Mouse (Mus musculus) brain, adult 10 weeks (tissue): ENCODE results near the gene Oog1. TPM values are rescaled to one million over a fixed set of nuclear protein-coding genes. Genes with fewer than 3 reads are reported as not detected.

Source experiments
- polyA plus RNA-seq: library from polyadenylated mRNA; stranded (reverse); fragments of 350-450 nt; fragmentation: Illumina TruSeq; extraction: RNeasy Lipid Tissue Mini Kit (QIAGEN cat#74804); gene quantifications from one replicate; pipeline ENCODE4 v1.2.3, GENCODE M21; 2015; ENCODE audit warnings: low read depth, low replicate concordance

Oog1 gene
- polyA plus RNA-seq = not detected

GRCm38 (mm10) chr12:87602388-87602787, at the start of gene Oog1:
Gene Oog1, plus strand, starts transcription at chr12:87602688.

GRCm38 (mm10) chr12:87618569-87618968, 16.1 kb downstream of the Oog1 start, which contains the start of gene Gm4027:
Gene Gm4027, plus strand, starts transcription at chr12:87618869.

GRCm38 (mm10) chr12:87644520-87644919, 42.0 kb downstream of the Oog1 start, which contains the start of gene Gm16381:
Gene Gm16381, minus strand, starts transcription at chr12:87644620.

Other genes with a start within 250 kb of the Oog1 start
- 29.7 TPM for gene Sptlc2, start 214.3 kb upstream of the Oog1 start, polyA plus RNA-seq
- 118 TPM for gene Slirp, start 158.8 kb upstream of the Oog1 start, polyA plus RNA-seq
- gene Alkbh1, start 158.7 kb upstream of the Oog1 start, polyA plus RNA-seq = 17.2 TPM
- 80.0 TPM for gene Snw1, start 130.4 kb upstream of the Oog1 start, polyA plus RNA-seq
- not detected for gene Gm5788, start 108.0 kb upstream of the Oog1 start, polyA plus RNA-seq
- gene Gm8300, start 88.4 kb upstream of the Oog1 start, polyA plus RNA-seq = not detected
- not detected for gene Gm4027, start 16.2 kb downstream of the Oog1 start, polyA plus RNA-seq
- gene Gm16381, start 41.9 kb downstream of the Oog1 start, polyA plus RNA-seq = not detected
- not detected for gene Gm21319, start 173.1 kb downstream of the Oog1 start, polyA plus RNA-seq
- gene Gm21936, start 192.8 kb downstream of the Oog1 start, polyA plus RNA-seq = not detected
- gene BB287469, start 213.9 kb downstream of the Oog1 start, polyA plus RNA-seq = not detected
- not detected for gene Gm2001, start 239.7 kb downstream of the Oog1 start, polyA plus RNA-seq